Mouse (Mus musculus) intestine, embryonic 16.5 days (tissue): ENCODE data around the gene Nav1. TPM values are rescaled to one million over a fixed set of nuclear protein-coding genes. Genes with fewer than 3 reads are reported as not detected.

Source experiments
- ATAC-seq: fragments of 200-750 bp; cut with Nextera tagmentation; 2 replicates; pipeline ENCODE4 v1.8.0; 2017; ENCODE audit warnings: moderate TSS enrichment, moderate library complexity
- H3K27ac ChIP-seq: fragments of 300-500 bp; sonication (generic); 2 replicates; pipeline ENCODE4 v1.5.1; 2014; ENCODE audit warnings: mild to moderate bottlenecking, low read length
- H3K27me3 ChIP-seq: fragments of 300-500 bp; sonication (generic); replicated peaks from 2 replicates; pipeline ENCODE4 v1.6.1; 2014; ENCODE audit warnings: low read length, control low read depth, mixed read lengths; ENCODE audit not compliant: control insufficient read depth, insufficient read depth
- H3K36me3 ChIP-seq: fragments of 300-500 bp; sonication (generic); 2 replicates; pipeline ENCODE4 v1.6.1; 2014; ENCODE audit warnings: low read length, control low read depth; ENCODE audit not compliant: control insufficient read depth, insufficient read depth
- H3K4me1 ChIP-seq: fragments of 300-500 bp; sonication (generic); 2 replicates; pipeline ENCODE4 v1.6.1; 2014; ENCODE audit warnings: low read length, control low read depth, mixed read lengths; ENCODE audit not compliant: control insufficient read depth, insufficient read depth
- H3K4me2 ChIP-seq: fragments of 300-500 bp; sonication (generic); 2 replicates; pipeline ENCODE4 v1.6.1; 2014; ENCODE audit warnings: low read depth, low read length, control low read depth
- H3K4me3 ChIP-seq: fragments of 300-500 bp; sonication (generic); 2 replicates; pipeline ENCODE4 v1.5.1; 2014; ENCODE audit warnings: mild to moderate bottlenecking, low read length
- H3K9ac ChIP-seq: fragments of 300-500 bp; sonication (generic); 2 replicates; pipeline ENCODE4 v1.6.1; 2014; ENCODE audit warnings: low read depth, low read length
- H3K9me3 ChIP-seq: fragments of 300-500 bp; sonication (generic); 2 replicates; pipeline ENCODE4 v1.6.1; 2016; ENCODE audit warnings: low read length, control low read depth; ENCODE audit not compliant: control insufficient read depth
- WGBS: fragments of 180-500 bp; shearing (Covaris S2); extraction: QIAGEN DNeasy Blood & Tissue Kit; methylation state at CpG from one replicate; pipeline ENCODE4 v1.1.7; 2014; 5-methylcytosine and 5-hydroxymethylcytosine counted together
- polyA plus RNA-seq: library from polyadenylated mRNA; unstranded; fragments of >200 nt; fragmentation: Nextera tagmentation; extraction: Ambion mirVana; gene quantifications from 2 replicates; pipeline ENCODE4 v1.2.1, GENCODE M21; 2015

Nav1 gene
- polyA plus RNA-seq, 1 experiment from 2014 or later: 9.0 TPM

DNA sequence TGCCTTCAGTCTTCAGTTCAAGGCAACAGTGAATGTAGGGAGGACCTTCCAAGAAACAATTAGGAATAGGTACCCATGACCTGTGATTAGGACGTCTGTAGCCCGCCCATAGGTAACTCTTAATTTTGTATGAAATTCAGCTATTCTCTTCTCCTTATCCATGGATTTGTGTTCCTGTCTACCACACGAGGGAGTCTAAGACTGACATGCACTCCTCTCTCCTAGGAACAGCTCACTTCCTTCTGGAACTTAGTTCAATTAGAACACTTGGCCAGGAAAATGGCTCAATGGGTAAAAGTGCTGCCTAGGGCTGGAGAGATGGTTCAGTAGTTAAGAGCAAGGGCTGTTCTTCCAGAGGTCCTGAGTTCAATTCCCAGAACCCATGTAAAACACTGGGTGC lies 126.3 kb downstream of the Nav1 start:
- 79% methylated on average over 3 of the region's 3 CpGs for WGBS
- Histone ChIP-seq H3K27me3 (no peaks in the 10 kb centered on the region), H3K4me3 (no peak overlapping the region), H3K4me1 (no peaks in the 10 kb centered on the region), H3K27ac (no peak overlapping the region), H3K9ac (no peak overlapping the region), H3K4me2 (no peak overlapping the region), H3K9me3 (no peaks in the 10 kb centered on the region), H3K36me3 (0 out of 2 replicates have a peak, but pooled peaks cover 2% of the 10 kb centered on the region)
- no peak for ATAC-seq

- WGBS: 90% methylated on average over 7 of the region's 7 CpGs
- Histone ChIP-seq H3K27ac (no peak overlapping the region), H3K27me3 (no peaks in the 10 kb centered on the region), H3K9ac (no peak overlapping the region), H3K4me2 (no peak overlapping the region), H3K9me3 (no peaks in the 10 kb centered on the region), H3K4me1 (no peaks in the 10 kb centered on the region), H3K36me3 (no peaks in the 10 kb centered on the region), H3K4me3 (no peak overlapping the region)
- no peak for ATAC-seq
These were observed 131.6 kb downstream of the Nav1 start for GRCm38 (mm10) chr1:135475571-135475895.

GRCm38 (mm10) chr1:135474861-135475570 lies 132.1 kb downstream of the Nav1 start:
- Histone ChIP-seq H3K27me3 (no peaks in the 10 kb centered on the region), H3K27ac (no peak overlapping the region), H3K4me1 (no peaks in the 10 kb centered on the region), H3K4me3 (no peak overlapping the region), H3K9ac (no peak overlapping the region), H3K36me3 (no peaks in the 10 kb centered on the region), H3K4me2 (no peak overlapping the region), H3K9me3 (no peaks in the 10 kb centered on the region)
- WGBS: 63% methylated on average over 15 of the region's 15 CpGs
- ATAC-seq: no peak

- no peaks in the 10 kb centered on the region for H3K9me3 ChIP-seq
- ATAC-seq: no peak
- H3K27me3 ChIP-seq: no peaks in the 10 kb centered on the region
- no peaks in the 10 kb centered on the region for H3K4me1 ChIP-seq
- no peak overlapping the region for H3K27ac ChIP-seq
- no peak overlapping the region for H3K4me2 ChIP-seq
- WGBS: 53% methylated on average over 5 of the region's 5 CpGs
- H3K4me3 ChIP-seq: no peak overlapping the region
- 0 out of 2 replicates have a peak, but pooled peaks cover 4% of the 10 kb centered on the region for H3K36me3 ChIP-seq
- no peak overlapping the region for H3K9ac ChIP-seq
These were observed 134.6 kb downstream of the Nav1 start for GRCm38 (mm10) chr1:135472536-135472935.

DNA sequence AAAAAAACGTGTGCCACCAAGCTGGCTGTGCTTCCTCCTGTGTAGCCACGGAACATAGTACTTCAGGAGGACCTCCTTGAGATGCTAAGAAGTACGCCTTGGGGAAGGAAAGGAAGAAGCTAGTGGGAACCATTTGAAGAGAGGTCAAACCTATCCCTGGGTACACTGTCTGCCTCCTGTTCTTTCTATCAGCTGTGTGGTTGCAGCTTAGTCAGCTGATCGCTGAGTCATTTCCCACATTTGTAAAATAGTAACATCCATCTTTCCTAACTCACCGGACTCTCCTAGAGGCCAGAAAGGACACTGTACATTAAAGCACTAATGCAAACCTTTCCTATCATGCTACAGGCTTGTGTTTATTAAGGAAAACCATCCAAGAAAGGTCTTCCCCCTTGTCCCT lies 135.4 kb downstream of the Nav1 start:
- H3K36me3 ChIP-seq: peaks cover 9% of the 10 kb centered on the region; the same call in 1 of the 2 replicates
- no peak for ATAC-seq
- no peaks in the 10 kb centered on the region for H3K27me3 ChIP-seq
- H3K9ac ChIP-seq: no peak overlapping the region
- no peak overlapping the region for H3K4me2 ChIP-seq
- H3K27ac ChIP-seq: no peak overlapping the region
- no peaks in the 10 kb centered on the region for H3K9me3 ChIP-seq
- no peaks in the 10 kb centered on the region for H3K4me1 ChIP-seq
- H3K4me3 ChIP-seq: no peak overlapping the region
- 82% methylated on average over 5 of the region's 5 CpGs for WGBS

- no peaks in the 10 kb centered on the region for H3K4me1 ChIP-seq
- H3K27me3 ChIP-seq: no peaks in the 10 kb centered on the region
- H3K9me3 ChIP-seq: no peaks in the 10 kb centered on the region
- H3K4me2 ChIP-seq: no peak overlapping the region
- no peak for ATAC-seq
- no peak overlapping the region for H3K27ac ChIP-seq
- H3K9ac ChIP-seq: no peak overlapping the region
- WGBS: 94% methylated on average over 13 of the region's 13 CpGs
- H3K4me3 ChIP-seq: no peak overlapping the region
- peaks cover 12% of the 10 kb centered on the region; the same call in 1 of the 2 replicates for H3K36me3 ChIP-seq
These were observed 136.5 kb downstream of the Nav1 start for GRCm38 (mm10) chr1:135470546-135470945.

- Histone ChIP-seq H3K27ac (no peak overlapping the region), H3K4me1 (peaks cover 8% of the 10 kb centered on the region), H3K4me3 (no peak overlapping the region), H3K36me3 (peaks cover 12% of the 10 kb centered on the region; the same call in 1 of the 2 replicates), H3K9ac (no peak overlapping the region), H3K27me3 (no peaks in the 10 kb centered on the region), H3K4me2 (no peak overlapping the region), H3K9me3 (no peaks in the 10 kb centered on the region)
- 92% methylated on average over 5 of the region's 5 CpGs for WGBS
- ATAC-seq: no peak
These were observed 139.6 kb downstream of the Nav1 start for GRCm38 (mm10) chr1:135467462-135467861.

- no peak overlapping the region for H3K27ac ChIP-seq
- H3K27me3 ChIP-seq: no peaks in the 10 kb centered on the region
- H3K4me1 ChIP-seq: peaks cover 13% of the 10 kb centered on the region
- no peak overlapping the region for H3K4me3 ChIP-seq
- H3K4me2 ChIP-seq: no peak overlapping the region
- peak; percentile 56; the same call in 1 of the 2 replicates for ATAC-seq
- H3K9ac ChIP-seq: no peak overlapping the region
- peaks cover 12% of the 10 kb centered on the region; the same call in 1 of the 2 replicates for H3K36me3 ChIP-seq
- WGBS: 58% methylated on average over 3 of the region's 3 CpGs
- H3K9me3 ChIP-seq: no peaks in the 10 kb centered on the region
These were observed 140.2 kb downstream of the Nav1 start for GRCm38 (mm10) chr1:135466935-135467334.

GRCm38 (mm10) chr1:135465734-135466133 lies 141.4 kb downstream of the Nav1 start:
- Histone ChIP-seq H3K4me1 (peaks cover 18% of the 10 kb centered on the region), H3K9me3 (no peaks in the 10 kb centered on the region), H3K9ac (no peak overlapping the region), H3K4me3 (no peak overlapping the region), H3K27ac (no peak overlapping the region), H3K36me3 (peaks cover 12% of the 10 kb centered on the region; the same call in 1 of the 2 replicates), H3K4me2 (no peak overlapping the region), H3K27me3 (no peaks in the 10 kb centered on the region)
- 91% methylated on average over 19 of the region's 19 CpGs for WGBS
- no peak for ATAC-seq

GRCm38 (mm10) chr1:135462736-135463135 lies 144.4 kb downstream of the Nav1 start:
- H3K4me3 ChIP-seq: no peak overlapping the region
- no peaks in the 10 kb centered on the region for H3K27me3 ChIP-seq
- no peak for ATAC-seq
- 0 out of 2 replicates have a peak overlapping the region, but pooled peaks have one; percentile 5 for H3K9ac ChIP-seq
- peaks cover 10% of the 10 kb centered on the region; the same call in 1 of the 2 replicates for H3K36me3 ChIP-seq
- 49% methylated on average over 8 of the region's 8 CpGs for whole genome bisulfite sequencing
- H3K27ac ChIP-seq: peak overlapping the region; percentile 77
- no peaks in the 10 kb centered on the region for H3K9me3 ChIP-seq
- H3K4me2 ChIP-seq: no peak overlapping the region
- peaks cover 18% of the 10 kb centered on the region for H3K4me1 ChIP-seq
